Mouse (Mus musculus): Measurements from ENCODE around the gene Prdm2.
A peak's percentile ranks its signal among the peaks of the same experiment; 100 is the strongest.

DNA sequence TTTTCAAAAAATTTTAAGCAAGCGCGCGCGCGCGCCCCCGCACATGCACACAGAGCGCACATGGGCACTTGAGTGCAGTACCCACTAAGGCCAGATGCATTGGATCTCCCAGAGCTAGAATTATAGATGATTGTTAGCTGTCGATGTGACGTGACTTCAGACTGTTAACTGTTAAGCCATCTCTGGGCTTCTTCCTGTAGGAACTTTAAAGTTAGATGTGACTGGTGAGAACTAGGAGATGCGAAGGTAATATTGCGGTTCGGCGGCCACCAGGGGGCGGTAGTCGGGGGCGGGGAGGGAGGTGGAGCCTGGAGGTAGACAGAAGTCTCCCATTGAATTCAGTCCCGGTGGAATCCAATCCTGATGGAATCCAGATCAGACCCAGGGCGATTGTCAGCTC lies 45.7 kb upstream of the Prdm2 start:
- TF ChIP-seq POLR2A (IDR thresholded peaks at IDR 0.05; ENCODE audit: control insufficient read depth, extremely low read depth, insufficient read depth, low read length, poor library complexity) (no peak), CTCF (IDR thresholded peaks at IDR 0.05; ENCODE audit: borderline replicate concordance, control insufficient read depth, extremely low read depth, insufficient read depth, low read length, poor library complexity) (peak; percentile 64; the same call in 1 of the 2 replicates)
